Comparison of ENCODE assay signal across 10 mouse cellular contexts in genomic region chr6:123340093-123340492, GRCm38 (mm10). TPM values are rescaled to one million over a fixed set of nuclear protein-coding genes. Genes with fewer than 3 reads are reported as not detected.
DNase-seq lines count a peak whose midpoint lies in the region; ATAC-seq and TF ChIP-seq lines count a peak whose summit lies in the region.
"Had no signal": no experiment of that assay in that cellular context is flagged by ENCODE, and none has a peak within 500 bp of the region (broad histone marks: within the 10 kb centered on the region; RNA-seq: fewer than 3 reads in every experiment).

No protein-coding gene starts in this region.

- no peaks in the 10 kb centered on the region for H3K27me3 ChIP-seq in kidney, postnatal 0 days (ENCODE audit: insufficient read depth, low read length)
- no peaks in the 10 kb centered on the region for H3K27me3 ChIP-seq in neural tube, embryonic 14.5 days (ENCODE audit: control insufficient read depth, insufficient read depth, low read length)
- H3K27me3 ChIP-seq: megakaryocyte, embryonic 14.5 days had no signal

- DNase-seq in left cerebral cortex, adult 2 months (ENCODE audit: extremely low spot score in 1 of 2, low spot score in 2 of 2), result peak in 1 of 2 experiments; percentile 10
- DNase-seq in left cerebral cortex, postnatal 36 days (ENCODE audit: low spot score in 2 of 2), result no peak
- DNase-seq in brain, adult 2 months (ENCODE audit: low read depth, low spot score), result peak; percentile 31
- peak; percentile 53 for DNase-seq in kidney, postnatal 0 days (ENCODE audit: low spot score)
- no peak for DNase-seq in heart, postnatal 10 days
- DNase-seq in gastrocnemius, adult 18-20 months (ENCODE audit: low spot score), result no peak
- DNase-seq in thymus, postnatal 0 days (ENCODE audit: low spot score), result no peak

- ATAC-seq in kidney, postnatal 0 days (replicated peaks; ENCODE audit: low FRiP score, low read depth), result peak; percentile 65; the same call in 1 of the 2 replicates
- peak; percentile 54; the same call in 1 of the 2 replicates for ATAC-seq in neural tube, embryonic 14.5 days (ENCODE audit: low read depth)

- H3K9me3 ChIP-seq in kidney, postnatal 0 days (replicated peaks; ENCODE audit: low read length), result no peaks in the 10 kb centered on the region
- H3K9me3 ChIP-seq in neural tube, embryonic 14.5 days (ENCODE audit: control insufficient read depth, low read length), result no peaks in the 10 kb centered on the region
- H3K9me3 ChIP-seq: megakaryocyte, embryonic 14.5 days had no signal

- TF ChIP-seq CTCF in left cerebral cortex, adult 2 months (IDR thresholded peaks at IDR 0.05), result peak; percentile 56
- peak; percentile 70 for TF ChIP-seq CTCF in kidney, postnatal 0 days (IDR thresholded peaks at IDR 0.05; ENCODE audit: low read depth)

- no peak overlapping the region for H3K4me2 ChIP-seq in kidney, postnatal 0 days (ENCODE audit: low read length)
- H3K4me2 ChIP-seq in neural tube, embryonic 14.5 days (ENCODE audit: low read depth, low read length), result no peak overlapping the region

- H3K4me1 ChIP-seq in kidney, postnatal 0 days (replicated peaks; ENCODE audit: insufficient read depth, low read length), result no peaks in the 10 kb centered on the region
- no peaks in the 10 kb centered on the region for H3K4me1 ChIP-seq in neural tube, embryonic 14.5 days (ENCODE audit: control insufficient read depth, insufficient read depth, low read length)
- H3K4me1 ChIP-seq: megakaryocyte, embryonic 14.5 days had no signal

- no peak overlapping the region for H3K9ac ChIP-seq in kidney, postnatal 0 days (ENCODE audit: low read depth, low read length)
- H3K9ac ChIP-seq in neural tube, embryonic 14.5 days (replicated peaks; ENCODE audit: low read depth, low read length), result no peak overlapping the region

- no peaks in the 10 kb centered on the region for H3K36me3 ChIP-seq in kidney, postnatal 0 days (ENCODE audit: insufficient read depth, low read length)
- no peaks in the 10 kb centered on the region for H3K36me3 ChIP-seq in neural tube, embryonic 14.5 days (ENCODE audit: control insufficient read depth, insufficient read depth, low read length)

- no peak overlapping the region for H3K27ac ChIP-seq in left cerebral cortex, adult 2 months
- no peak overlapping the region for H3K27ac ChIP-seq in kidney, postnatal 0 days
- H3K27ac ChIP-seq in neural tube, embryonic 14.5 days (ENCODE audit: low read depth, low read length), result no peak overlapping the region

- intact Hi-C loops in left cerebral cortex, adult 2 months (cut with DNase I), result loop anchor here (2.0 kb wide), 1 partner anchor 921 kb away; no protein-coding TSS in a partner anchor
- intact Hi-C loops in left cerebral cortex, postnatal 36 days (cut with DNase I), result no loop called here
- intact Hi-C loops in heart, postnatal 10 days (cut with DNase I), result no loop called here

- no peak overlapping the region for H3K4me3 ChIP-seq in left cerebral cortex, adult 2 months
- no peak overlapping the region for H3K4me3 ChIP-seq in kidney, postnatal 0 days (replicated peaks; ENCODE audit: low read depth, low read length)
- no peak overlapping the region for H3K4me3 ChIP-seq in neural tube, embryonic 14.5 days (ENCODE audit: low read depth, low read length)
- H3K4me3 ChIP-seq: megakaryocyte, embryonic 14.5 days had no signal

RNA-seq across cellular contexts. Expression of gene Vmn2r19, which starts 32.0 kb away (rescaled TPM):
- not detected for total RNA-seq in left cerebral cortex, adult 2 months (2021)
- not detected for total RNA-seq in left cerebral cortex, postnatal 36 days (2021)
- not detected in 2 replicates for polyA plus RNA-seq in kidney, postnatal 0 days (2015; fragmentation: Nextera tagmentation; extraction: Ambion mirVana)
- not detected in 2 replicates for polyA plus RNA-seq in neural tube, embryonic 14.5 days (2014; fragmentation: Nextera tagmentation; extraction: Ambion mirVana)
- not detected for total RNA-seq in heart, postnatal 10 days (2021)
- not detected for total RNA-seq in gastrocnemius, adult 18-20 months (2021)
- polyA plus RNA-seq in thymus, postnatal 0 days (2015; fragmentation: Nextera tagmentation; extraction: Ambion mirVana), result not detected in 2 replicates
- polyA plus RNA-seq: heart, postnatal 0 days had no signal

RNA-seq across cellular contexts. Expression of gene Clec4e, which starts 50.4 kb away (rescaled TPM):
- total RNA-seq in left cerebral cortex, adult 2 months (2021), result not detected
- not detected for total RNA-seq in left cerebral cortex, postnatal 36 days (2021)
- 0.08 TPM in 1 of 2 replicates, not detected in the other for polyA plus RNA-seq in kidney, postnatal 0 days (2015; fragmentation: Nextera tagmentation; extraction: Ambion mirVana)
- polyA plus RNA-seq in neural tube, embryonic 14.5 days (2014; fragmentation: Nextera tagmentation; extraction: Ambion mirVana), result not detected in 2 replicates
- under 1 TPM in 1 of 2 experiments, not detected in 1; 0.34 TPM for total RNA-seq in heart, postnatal 10 days (2021)
- total RNA-seq in gastrocnemius, adult 18-20 months (2021), result not detected
- 0.43 and 0.49 TPM in 2 replicates for polyA plus RNA-seq in thymus, postnatal 0 days (2015; fragmentation: Nextera tagmentation; extraction: Ambion mirVana)

Comparison
In these comparisons a context has a peak if more than half of its experiments do, and no peak if none do; other contexts are left out.
1. DNase-seq: peak in brain, adult 2 months (single experiment) and kidney, postnatal 0 days (single experiment); none in left cerebral cortex, postnatal 36 days (0 of 2), heart, postnatal 10 days (0 of 2), gastrocnemius, adult 18-20 months (single experiment) and thymus, postnatal 0 days (single experiment).